Mouse (Mus musculus): ENCODE measurements around the gene Gstp1. TPM values are rescaled to one million over a fixed set of nuclear protein-coding genes. Genes with fewer than 3 reads are reported as not detected.

Gstp1 gene
- 100 to 1,000 TPM; 386 to 408 TPM for total RNA-seq (2021)
- long read RNA-seq, experiment 1, transcript Gstp1-201 (7 exons, 821 nt) = major isoform, 226 of 236 reads
- long read RNA-seq, experiment 1, partial matches to known transcripts = 6 of 236 reads
- long read RNA-seq, experiment 1, other reads (novel, unspliced or antisense) = 4 of 236 reads
- long read RNA-seq, experiment 2, transcript Gstp1-201 (7 exons, 821 nt) = major isoform, 231 of 245 reads
- long read RNA-seq, experiment 2, partial matches to known transcripts = 8 of 245 reads
- long read RNA-seq, experiment 2, other reads (novel, unspliced or antisense) = 5 of 245 reads

DNA sequence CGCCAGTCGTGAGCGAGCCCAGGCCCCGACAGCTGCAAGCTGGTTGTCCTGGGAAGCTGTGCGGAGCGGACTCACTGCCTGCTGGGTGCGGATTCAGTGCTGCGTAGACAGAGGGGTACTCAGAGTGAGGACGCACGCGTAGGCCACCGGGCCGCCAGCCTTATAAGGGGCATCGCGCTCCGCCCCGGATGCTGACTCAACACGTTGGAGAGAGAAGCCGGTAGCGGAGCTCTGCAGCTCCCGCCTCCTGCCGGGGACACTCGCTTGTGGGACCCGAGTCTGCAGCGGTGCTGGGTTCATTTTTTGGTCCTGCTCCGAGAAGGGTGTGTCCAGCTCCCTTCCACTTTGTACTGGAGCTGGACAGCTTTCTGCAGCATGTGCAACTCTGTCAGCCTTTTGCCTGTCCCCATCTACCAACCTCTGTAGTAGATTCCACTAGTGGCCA is at the start of gene Gstp1:
Gene Gstp1 (minus strand): TSS at position 198 of the 445 bp plus-strand sequence.
- peak within 1 kb of the TSS; percentile 94 for H3K27ac ChIP-seq
- TF ChIP-seq CTCF (IDR thresholded peaks at IDR 0.05) = peak; percentile 36; the same call in 1 of the 2 replicates
- intact Hi-C loops (cut with DNase I) = no loop called here
- H3K4me3 ChIP-seq = peak within 1 kb of the TSS; percentile 84
- DNase-seq = peak; percentile 95

DNA sequence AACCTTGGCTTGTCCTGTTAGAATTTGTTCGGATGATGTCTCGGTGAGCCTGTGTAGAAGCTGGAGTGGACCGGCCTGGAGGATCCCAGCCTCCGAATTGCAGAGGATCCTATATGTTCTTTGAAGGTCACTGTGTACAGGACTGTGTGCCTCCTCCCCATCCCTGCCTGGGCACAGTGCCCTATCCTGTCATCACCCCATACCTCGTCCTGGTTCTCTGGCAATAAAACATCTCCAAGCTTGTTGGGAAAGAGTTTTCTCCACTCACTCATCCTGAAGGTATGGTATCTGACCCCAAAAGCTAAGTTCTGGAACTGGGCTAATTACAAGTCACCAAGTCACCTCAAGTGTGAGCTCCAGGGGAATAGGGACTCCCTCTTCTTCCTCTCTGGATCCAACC is 49.3 kb upstream of the Gstp1 start:
- H3K4me3 ChIP-seq = no peak overlapping the region
- intact Hi-C loops (cut with DNase I) = no loop called here
- no peak for TF ChIP-seq CTCF (IDR thresholded peaks at IDR 0.05)
- H3K27ac ChIP-seq = no peak overlapping the region
- DNase-seq = no peak

DNA sequence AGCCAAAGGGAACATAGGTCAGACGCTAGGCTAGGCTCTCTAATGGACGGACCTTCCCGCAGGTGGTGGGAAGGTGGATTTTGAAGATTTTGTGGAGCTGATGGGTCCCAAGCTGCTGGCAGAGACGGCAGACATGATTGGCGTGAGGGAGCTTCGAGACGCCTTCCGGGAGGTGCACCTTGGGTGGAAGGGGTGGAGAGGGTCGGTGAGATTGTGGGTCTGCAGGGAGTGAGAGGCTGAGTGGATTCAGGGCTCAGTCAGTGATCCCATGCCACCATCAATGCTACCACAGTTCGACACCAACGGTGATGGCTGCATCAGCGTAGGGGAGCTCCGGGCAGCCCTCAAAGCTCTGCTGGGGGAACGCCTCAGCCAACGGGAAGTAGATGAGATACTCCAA is 48.4 kb upstream of the Gstp1 start:
- no peak for TF ChIP-seq CTCF (IDR thresholded peaks at IDR 0.05)
- no peak overlapping the region for H3K27ac ChIP-seq
- intact Hi-C loops (cut with DNase I) = no loop called here
- H3K4me3 ChIP-seq = no peak overlapping the region
- no peak for DNase-seq

DNA sequence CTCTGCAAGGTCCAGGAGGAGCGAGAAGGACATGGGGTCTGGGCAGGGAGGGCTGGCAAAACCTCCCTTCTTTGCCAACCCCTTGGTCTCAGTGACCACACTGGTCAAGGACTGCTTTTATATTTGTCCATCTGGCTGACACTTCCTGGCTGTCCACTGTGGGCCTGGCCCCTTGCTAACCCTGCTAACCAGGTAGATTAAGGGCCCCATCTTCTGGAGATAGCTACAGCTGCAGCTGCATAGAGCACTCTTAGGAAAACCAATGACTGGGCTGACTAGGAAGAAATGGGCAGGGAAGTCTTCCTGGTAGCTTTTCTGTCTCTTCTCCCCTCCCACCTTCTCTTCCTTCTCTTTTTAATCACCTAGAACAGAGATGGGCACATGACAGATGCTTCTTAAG is 47.2 kb upstream of the Gstp1 start:
- peak; percentile 41 for TF ChIP-seq CTCF (IDR thresholded peaks at IDR 0.05)
- H3K27ac ChIP-seq = no peak overlapping the region
- H3K4me3 ChIP-seq = no peak overlapping the region
- no peak for DNase-seq
- intact Hi-C loops (cut with DNase I) = no loop called here

DNA sequence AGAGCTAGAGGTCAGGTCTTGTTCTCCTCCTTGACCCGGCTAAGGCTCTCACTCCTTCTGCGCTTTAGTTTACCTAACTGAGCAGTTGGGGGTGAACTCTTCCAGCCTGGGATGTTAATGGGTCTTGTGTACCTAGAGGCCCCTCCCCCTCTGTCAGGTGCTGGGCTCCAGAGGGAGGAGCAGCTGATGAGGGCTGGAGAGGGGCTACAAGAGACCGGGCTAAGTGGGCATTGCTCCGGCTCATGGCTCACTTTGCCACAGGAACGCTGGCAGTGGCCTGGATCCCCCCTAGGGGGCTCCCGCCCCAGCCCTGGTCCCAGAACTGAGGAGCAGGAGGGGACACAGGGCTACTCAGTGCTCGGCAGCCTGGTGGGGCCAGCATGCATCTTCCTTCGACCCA is 46.0 kb upstream of the Gstp1 start:
- H3K27ac ChIP-seq = no peak overlapping the region
- intact Hi-C loops (cut with DNase I) = no loop called here
- H3K4me3 ChIP-seq = no peak overlapping the region
- no peak for TF ChIP-seq CTCF (IDR thresholded peaks at IDR 0.05)
- no peak for DNase-seq

DNA sequence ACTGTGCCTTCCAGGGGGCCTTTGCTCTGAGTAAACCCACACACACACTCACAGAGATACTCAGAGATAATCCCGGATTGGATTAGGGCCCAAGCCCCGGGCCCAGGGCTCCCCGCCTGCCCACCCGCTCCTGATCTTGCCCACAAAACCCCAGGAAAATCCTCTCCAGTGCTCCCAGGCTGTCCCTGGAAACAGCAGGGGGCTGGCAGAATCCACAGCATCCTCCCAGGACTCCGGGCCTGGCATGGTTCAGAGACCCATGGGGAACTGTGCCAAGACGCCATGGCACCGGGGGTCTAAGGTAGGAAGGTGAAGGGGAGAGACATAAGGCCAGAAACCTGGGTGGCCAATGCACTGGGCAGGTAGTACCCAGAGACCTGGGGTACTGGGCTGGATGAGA is 45.5 kb upstream of the Gstp1 start:
- DNase-seq = no peak
- no peak for TF ChIP-seq CTCF (IDR thresholded peaks at IDR 0.05)
- intact Hi-C loops (cut with DNase I) = no loop called here
- Histone ChIP-seq H3K27ac (no peak overlapping the region), H3K4me3 (no peak overlapping the region)

DNA sequence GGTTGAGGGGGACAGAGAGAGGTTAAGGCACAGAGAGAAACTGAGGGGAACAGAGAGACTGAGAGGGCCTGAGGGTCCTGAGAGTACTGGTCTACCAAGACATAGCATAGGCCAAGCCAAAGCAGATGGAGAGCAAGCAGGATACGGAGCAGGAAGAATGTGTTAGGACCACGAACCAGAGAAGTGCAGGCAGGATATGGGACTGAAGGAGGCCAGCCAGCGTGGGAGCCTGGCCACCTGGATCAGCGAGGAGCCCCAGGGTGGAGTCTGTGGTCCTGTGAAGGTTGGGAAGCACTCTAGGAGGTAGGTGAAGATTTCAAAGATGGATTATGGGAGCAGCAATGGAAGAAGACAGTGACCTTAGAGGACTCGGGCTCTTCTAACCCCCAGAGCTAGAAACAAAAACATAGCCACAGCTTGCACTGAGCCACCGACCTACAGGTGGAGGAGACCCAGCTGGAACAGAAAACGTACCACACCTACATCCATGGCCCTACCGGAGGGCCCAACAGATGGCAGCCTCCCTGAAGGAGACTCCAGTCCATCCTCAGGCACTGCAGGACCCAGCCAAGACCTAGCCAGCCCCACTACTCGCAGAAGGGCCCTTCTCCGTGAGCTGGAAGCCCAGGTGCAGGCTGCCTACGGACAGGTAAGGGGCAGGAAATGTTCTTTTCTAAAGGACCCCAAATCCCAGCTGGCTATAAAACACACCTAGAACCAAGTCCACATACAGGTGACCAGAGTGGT is 44.6 kb upstream of the Gstp1 start:
- intact Hi-C loops (cut with DNase I) = no loop called here
- Histone ChIP-seq H3K27ac (no peak overlapping the region), H3K4me3 (no peak overlapping the region)
- no peak for TF ChIP-seq CTCF (IDR thresholded peaks at IDR 0.05)
- no peak for DNase-seq

DNA sequence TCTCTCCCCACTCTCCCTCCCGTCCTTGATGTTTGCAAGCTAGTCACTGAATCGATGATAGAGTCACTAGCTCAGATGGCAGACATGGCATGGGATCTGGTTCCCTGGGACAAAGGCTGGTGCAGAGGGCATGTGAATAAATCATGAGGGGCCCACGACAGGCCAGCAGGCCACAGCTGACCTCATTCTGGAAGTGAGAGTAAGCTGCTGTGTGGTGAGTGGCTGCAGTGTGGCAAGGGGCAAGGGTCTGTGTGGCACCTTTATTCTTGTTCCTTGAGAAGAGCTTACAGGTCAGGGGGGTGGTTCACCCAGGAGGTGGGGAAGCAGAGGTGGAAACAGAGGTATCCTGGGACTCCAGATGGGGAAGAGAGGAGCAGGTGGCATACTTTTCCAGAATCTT is 43.6 kb upstream of the Gstp1 start, which contains the start of gene Cabp2:
Gene Cabp2 (plus strand): TSS at position 185 of the 400 bp plus-strand sequence.
- intact Hi-C loops (cut with DNase I) = no loop called here
- TF ChIP-seq CTCF (IDR thresholded peaks at IDR 0.05) = no peak
- DNase-seq = no peak
- no peak within 1 kb of the TSS for H3K27ac ChIP-seq
- H3K4me3 ChIP-seq = no peak within 1 kb of the TSS

DNA sequence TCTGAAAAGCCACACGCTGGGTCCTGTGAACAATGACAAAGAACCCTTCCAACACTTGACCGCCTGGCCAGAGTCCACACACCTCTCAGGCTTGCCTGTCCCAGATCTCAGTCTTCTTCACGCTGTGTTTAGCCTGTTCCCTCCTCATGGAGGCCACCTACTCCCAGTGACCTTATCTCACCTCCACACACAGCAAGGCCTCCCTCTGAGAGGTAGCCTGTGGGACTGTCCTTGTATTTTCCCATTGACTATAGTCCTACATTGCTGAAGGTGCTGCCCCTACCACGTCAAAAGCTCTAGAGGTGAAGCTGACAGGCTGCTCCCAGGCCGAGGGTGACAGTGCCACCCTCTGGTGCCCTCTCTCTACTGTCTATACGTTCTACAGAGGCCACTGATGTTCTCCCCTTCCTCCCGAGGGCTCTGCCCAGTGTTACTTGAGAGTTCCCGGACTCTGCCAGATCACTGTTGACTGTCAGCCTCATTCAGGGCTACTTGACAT is 42.8 kb upstream of the Gstp1 start:
- TF ChIP-seq CTCF (IDR thresholded peaks at IDR 0.05) = peak; percentile 9; the same call in 1 of the 2 replicates
- DNase-seq = no peak
- intact Hi-C loops (cut with DNase I) = no loop called here
- no peak overlapping the region for H3K27ac ChIP-seq
- H3K4me3 ChIP-seq = no peak overlapping the region

DNA sequence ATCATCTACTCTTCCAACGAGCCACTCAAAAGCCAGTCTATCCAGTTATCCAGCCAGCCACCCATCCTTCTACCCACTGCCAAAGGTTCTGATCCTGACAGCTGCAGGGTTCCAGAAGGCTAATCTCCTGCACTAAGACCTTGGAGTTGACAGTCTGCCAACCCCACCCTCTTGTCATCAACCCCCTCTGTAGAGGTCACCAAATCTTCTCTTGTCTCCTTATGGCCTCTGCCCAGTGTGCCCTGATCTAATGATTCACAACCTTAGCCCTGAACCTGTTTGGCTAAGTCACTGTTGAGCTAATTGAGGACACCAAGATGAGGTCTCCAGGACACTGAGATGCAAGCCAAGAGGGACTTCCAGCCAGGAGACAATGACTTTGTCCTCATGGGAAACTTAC is 41.8 kb upstream of the Gstp1 start:
- DNase-seq = no peak
- intact Hi-C loops (cut with DNase I) = no loop called here
- Histone ChIP-seq H3K4me3 (no peak overlapping the region), H3K27ac (no peak overlapping the region)
- no peak for TF ChIP-seq CTCF (IDR thresholded peaks at IDR 0.05)

DNA sequence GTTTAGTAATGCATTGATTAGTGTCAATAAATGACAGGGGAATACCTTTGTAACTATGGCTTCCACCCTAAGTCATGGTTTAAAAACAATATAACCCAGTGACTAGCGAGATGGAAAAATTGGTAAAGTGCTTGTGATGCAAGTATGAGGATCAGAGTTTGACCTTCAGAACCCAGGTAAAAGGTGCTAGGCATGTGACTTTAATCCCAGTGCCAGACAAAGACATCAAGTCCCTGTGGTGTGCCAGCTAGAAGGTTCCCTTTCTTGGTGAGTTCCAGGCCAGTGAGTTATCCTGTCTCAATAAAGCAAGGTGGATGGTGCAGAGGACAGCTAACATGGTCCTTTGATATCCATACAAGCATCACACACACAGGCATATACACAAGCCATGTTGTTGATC is 37.7 kb upstream of the Gstp1 start:
- Histone ChIP-seq H3K27ac (no peak overlapping the region), H3K4me3 (no peak overlapping the region)
- TF ChIP-seq CTCF (IDR thresholded peaks at IDR 0.05) = no peak
- intact Hi-C loops (cut with DNase I) = no loop called here
- no peak for DNase-seq

DNA sequence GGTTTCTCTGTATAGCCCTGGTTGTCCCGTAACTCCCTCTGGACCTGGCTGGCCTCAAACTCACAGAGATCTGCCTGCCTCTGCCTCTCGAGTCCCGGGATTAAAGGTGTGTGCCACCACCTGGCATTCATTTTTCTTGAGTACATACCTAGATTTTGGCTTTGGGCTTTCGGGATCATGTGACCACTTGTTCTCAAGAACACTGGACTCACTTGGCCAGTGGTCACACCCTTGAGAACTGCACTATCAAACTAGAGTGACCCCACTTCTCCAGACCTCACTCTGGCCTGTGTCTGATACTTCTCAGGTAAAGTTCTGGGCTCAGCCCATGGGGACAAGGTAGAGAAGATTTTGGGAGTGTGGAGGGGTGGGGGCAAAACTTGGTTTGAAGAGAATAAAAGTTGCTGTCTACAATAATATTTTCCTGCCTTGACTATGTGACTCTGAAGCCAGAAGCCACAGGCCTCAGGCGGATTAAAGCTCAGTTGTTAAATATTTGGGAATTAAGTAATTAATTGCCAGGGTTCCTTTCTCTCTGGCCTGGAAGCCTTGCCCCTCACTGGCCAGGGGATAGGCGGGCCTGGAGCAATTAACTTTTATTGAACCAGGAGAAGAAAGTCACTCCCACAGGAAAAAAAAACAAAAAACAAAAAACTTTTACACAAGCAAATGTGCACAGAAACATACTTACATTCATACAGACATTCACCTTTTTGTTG is 35.1 kb upstream of the Gstp1 start:
- H3K4me3 ChIP-seq = no peak overlapping the region
- no peak for DNase-seq
- no peak overlapping the region for H3K27ac ChIP-seq
- intact Hi-C loops (cut with DNase I) = no loop called here
- TF ChIP-seq CTCF (IDR thresholded peaks at IDR 0.05) = no peak

DNA sequence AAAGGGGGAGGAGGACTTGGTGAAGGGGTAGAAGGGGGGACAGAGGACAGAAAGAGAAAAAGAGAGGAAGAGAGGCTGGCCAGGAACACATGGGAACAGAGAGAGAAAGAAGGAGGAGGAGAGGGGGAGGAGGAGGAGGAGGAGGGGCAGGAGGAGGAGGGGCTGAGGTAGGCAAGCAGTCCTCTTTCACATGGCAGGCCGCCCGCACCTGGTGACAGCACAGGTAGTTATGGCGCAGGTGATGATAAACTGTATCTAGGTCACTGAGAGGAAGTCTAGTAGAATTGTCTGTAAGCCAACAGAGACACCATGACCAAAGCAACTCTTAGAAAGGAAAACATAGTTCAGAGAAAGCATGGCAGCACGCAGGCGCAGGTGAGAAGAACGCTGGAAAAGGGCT is 33.6 kb upstream of the Gstp1 start:
- DNase-seq = no peak
- no peak for TF ChIP-seq CTCF (IDR thresholded peaks at IDR 0.05)
- intact Hi-C loops (cut with DNase I) = no loop called here
- Histone ChIP-seq H3K27ac (no peak overlapping the region), H3K4me3 (no peak overlapping the region)

Data from gastrocnemius, adult 2 months (tissue).